Mouse (Mus musculus) neural tube, embryonic 15.5 days (tissue): ENCODE results near the gene Akr1b7. TPM values are rescaled to one million over a fixed set of nuclear protein-coding genes. Genes with fewer than 3 reads are reported as not detected.
"Not testable (repeated sequence)": the region's sequence is repeated elsewhere in the genome, so short reads cannot be mapped to it uniquely, and the experiment has no call there.

Source experiments
- ATAC-seq: fragments of 200-750 bp; cut with Nextera tagmentation; 2 replicates; pipeline ENCODE4 v1.8.0; 2017; ENCODE audit warnings: mild to moderate bottlenecking, moderate TSS enrichment, moderate library complexity; ENCODE audit not compliant: low FRiP score
- H3K27ac ChIP-seq: fragments of 300-500 bp; sonication (generic); replicated peaks from 2 replicates; pipeline ENCODE4 v1.5.1; 2015; ENCODE audit warnings: mild to moderate bottlenecking, inconsistent platforms
- H3K27me3 ChIP-seq: fragments of 300-500 bp; sonication (generic); replicated peaks from 2 replicates; pipeline ENCODE4 v1.6.1; 2015; ENCODE audit warnings: inconsistent platforms
- H3K36me3 ChIP-seq: fragments of 300-500 bp; sonication (generic); 2 replicates; pipeline ENCODE4 v1.6.1; 2015; ENCODE audit warnings: inconsistent platforms
- H3K4me1 ChIP-seq: fragments of 300-500 bp; sonication (generic); 2 replicates; pipeline ENCODE4 v1.6.1; 2015; ENCODE audit warnings: inconsistent platforms
- H3K4me2 ChIP-seq: fragments of 300-500 bp; sonication (generic); 2 replicates; pipeline ENCODE4 v1.6.1; 2015; ENCODE audit warnings: inconsistent platforms, mild to moderate bottlenecking, moderate library complexity
- H3K4me3 ChIP-seq: fragments of 300-500 bp; sonication (generic); replicated peaks from 2 replicates; pipeline ENCODE4 v1.5.1; 2015; ENCODE audit warnings: mild to moderate bottlenecking, inconsistent platforms
- H3K9ac ChIP-seq: fragments of 300-500 bp; sonication (generic); replicated peaks from 2 replicates; pipeline ENCODE4 v1.6.1; 2015; ENCODE audit warnings: mild to moderate bottlenecking, inconsistent platforms
- H3K9me3 ChIP-seq: fragments of 300-500 bp; sonication (generic); replicated peaks from 2 replicates; pipeline ENCODE4 v1.6.1; 2016; ENCODE audit warnings: inconsistent platforms
- WGBS: fragments of 180-500 bp; shearing (Covaris S2); methylation state at CpG from one replicate; pipeline ENCODE4 v1.1.7; 2015; ENCODE audit warnings: mixed read lengths; 5-methylcytosine and 5-hydroxymethylcytosine counted together
- polyA plus RNA-seq: library from polyadenylated mRNA; unstranded; fragments of >200 nt; fragmentation: Nextera tagmentation; extraction: Ambion mirVana; gene quantifications from 2 replicates; pipeline ENCODE4 v1.2.1, GENCODE M21; 2015

Gene Akr1b7
- polyA plus RNA-seq, 1 experiment from 2014 or later = 0.35 TPM

GRCm38 (mm10) chr6:34395897-34396296, 16.2 kb upstream of the Akr1b7 start:
- H3K4me1 ChIP-seq = no peaks in the 10 kb centered on the region
- H3K4me2 ChIP-seq = no peak overlapping the region
- H3K36me3 ChIP-seq = no peaks in the 10 kb centered on the region
- no peak overlapping the region for H3K9ac ChIP-seq
- no peaks in the 10 kb centered on the region for H3K27me3 ChIP-seq
- H3K4me3 ChIP-seq = no peak overlapping the region
- no peaks in the 10 kb centered on the region for H3K9me3 ChIP-seq
- 82% methylated on average over 5 of the region's 5 CpGs for WGBS
- no peak overlapping the region for H3K27ac ChIP-seq
- ATAC-seq = no peak

GRCm38 (mm10) chr6:34398431-34398830, 13.7 kb upstream of the Akr1b7 start:
- H3K27ac ChIP-seq = no peak overlapping the region
- H3K4me3 ChIP-seq = no peak overlapping the region
- H3K27me3 ChIP-seq = no peaks in the 10 kb centered on the region
- WGBS = 91% methylated on average over 6 of the region's 6 CpGs
- no peak overlapping the region for H3K9ac ChIP-seq
- no peak overlapping the region for H3K4me2 ChIP-seq
- H3K9me3 ChIP-seq = no peaks in the 10 kb centered on the region
- no peak for ATAC-seq
- H3K4me1 ChIP-seq = no peaks in the 10 kb centered on the region
- no peaks in the 10 kb centered on the region for H3K36me3 ChIP-seq

GRCm38 (mm10) chr6:34399606-34400220, 12.4 kb upstream of the Akr1b7 start:
- no peak for ATAC-seq
- WGBS = 90% methylated on average over 13 of the region's 13 CpGs
- no peaks in the 10 kb centered on the region for H3K9me3 ChIP-seq

GRCm38 (mm10) chr6:34400696-34401095, 11.4 kb upstream of the Akr1b7 start:
- Histone ChIP-seq H3K4me1 (no peaks in the 10 kb centered on the region), H3K9ac (no peak overlapping the region), H3K27me3 (no peaks in the 10 kb centered on the region), H3K4me3 (no peak overlapping the region), H3K27ac (no peak overlapping the region), H3K9me3 (no peaks in the 10 kb centered on the region), H3K4me2 (no peak overlapping the region), H3K36me3 (no peaks in the 10 kb centered on the region)
- 85% methylated on average over 2 of the region's 2 CpGs for WGBS
- ATAC-seq = no peak

More at GRCm38 (mm10) chr6:34399606-34400220, 12.4 kb upstream of the Akr1b7 start:
- H3K4me1 ChIP-seq = no peaks in the 10 kb centered on the region
- no peaks in the 10 kb centered on the region for H3K27me3 ChIP-seq
- H3K4me3 ChIP-seq = no peak overlapping the region
- no peak overlapping the region for H3K9ac ChIP-seq
- no peak overlapping the region for H3K27ac ChIP-seq
- H3K36me3 ChIP-seq = no peaks in the 10 kb centered on the region
- H3K4me2 ChIP-seq = no peak overlapping the region

GRCm38 (mm10) chr6:34406746-34407145, 5.4 kb upstream of the Akr1b7 start:
- Histone ChIP-seq H3K4me2 (no peak overlapping the region), H3K4me3 (no peak overlapping the region), H3K36me3 (no peaks in the 10 kb centered on the region), H3K27me3 (no peaks in the 10 kb centered on the region), H3K9me3 (no peaks in the 10 kb centered on the region), H3K4me1 (no peaks in the 10 kb centered on the region), H3K9ac (no peak overlapping the region), H3K27ac (no peak overlapping the region)
- no peak for ATAC-seq
- 92% methylated on average over 4 of the region's 4 CpGs for WGBS

GRCm38 (mm10) chr6:34407403-34407802, 4.7 kb upstream of the Akr1b7 start:
- H3K4me2 ChIP-seq = no peak overlapping the region
- H3K36me3 ChIP-seq = no peaks in the 10 kb centered on the region
- no peaks in the 10 kb centered on the region for H3K4me1 ChIP-seq
- no peak overlapping the region for H3K27ac ChIP-seq
- 71% methylated on average over 10 of the region's 10 CpGs for WGBS
- no peak overlapping the region for H3K4me3 ChIP-seq
- H3K9me3 ChIP-seq = no peaks in the 10 kb centered on the region
- no peak overlapping the region for H3K9ac ChIP-seq
- H3K27me3 ChIP-seq = no peaks in the 10 kb centered on the region
- ATAC-seq = no peak

GRCm38 (mm10) chr6:34412688-34413087, 554 bp downstream of the Akr1b7 start:
- no peak overlapping the region for H3K4me3 ChIP-seq
- no peaks in the 10 kb centered on the region for H3K27me3 ChIP-seq
- no peak for ATAC-seq
- H3K9me3 ChIP-seq = no peaks in the 10 kb centered on the region
- H3K36me3 ChIP-seq = no peaks in the 10 kb centered on the region
- H3K4me2 ChIP-seq = no peak overlapping the region
- no peaks in the 10 kb centered on the region for H3K4me1 ChIP-seq
- H3K27ac ChIP-seq = no peak overlapping the region
- no peak overlapping the region for H3K9ac ChIP-seq
- WGBS = 72% methylated on average over 1 of the region's 1 CpGs

GRCm38 (mm10) chr6:34413386-34413785, 1.3 kb downstream of the Akr1b7 start:
- H3K27ac ChIP-seq, H3K4me3 ChIP-seq, H3K4me1 ChIP-seq, H3K4me2 ChIP-seq, H3K9me3 ChIP-seq, ATAC-seq, H3K36me3 ChIP-seq, H3K9ac ChIP-seq, H3K27me3 ChIP-seq: not testable (repeated sequence)
- 77% methylated on average over 1 of the region's 1 CpGs for WGBS

- no peaks in the 10 kb centered on the region for H3K4me1 ChIP-seq
- no peaks in the 10 kb centered on the region for H3K27me3 ChIP-seq
- ATAC-seq = no peak
- H3K9ac ChIP-seq = no peak overlapping the region
- no peak overlapping the region for H3K27ac ChIP-seq
- no peaks in the 10 kb centered on the region for H3K9me3 ChIP-seq
- no peaks in the 10 kb centered on the region for H3K36me3 ChIP-seq
- no peak overlapping the region for H3K4me2 ChIP-seq
- WGBS = 97% methylated on average over 2 of the region's 2 CpGs
- H3K4me3 ChIP-seq = no peak overlapping the region
Observed at GRCm38 (mm10) chr6:34416521-34416920, 4.4 kb downstream of the Akr1b7 start.

GRCm38 (mm10) chr6:34419071-34419470, 6.9 kb downstream of the Akr1b7 start:
- ATAC-seq = no peak
- no peak overlapping the region for H3K4me2 ChIP-seq
- no peaks in the 10 kb centered on the region for H3K9me3 ChIP-seq
- H3K27ac ChIP-seq = no peak overlapping the region
- H3K4me1 ChIP-seq = no peaks in the 10 kb centered on the region
- no peaks in the 10 kb centered on the region for H3K36me3 ChIP-seq
- H3K27me3 ChIP-seq = no peaks in the 10 kb centered on the region
- no peak overlapping the region for H3K9ac ChIP-seq
- H3K4me3 ChIP-seq = no peak overlapping the region

GRCm38 (mm10) chr6:34439006-34439405, 26.9 kb downstream of the Akr1b7 start:
- no peak overlapping the region for H3K9ac ChIP-seq
- no peaks in the 10 kb centered on the region for H3K9me3 ChIP-seq
- WGBS = 73% methylated on average over 2 of the region's 2 CpGs

GRCm38 (mm10) chr6:34441556-34442257, 29.6 kb downstream of the Akr1b7 start:
- no peak overlapping the region for H3K4me2 ChIP-seq
- H3K27me3 ChIP-seq = no peaks in the 10 kb centered on the region
- H3K27ac ChIP-seq = no peak overlapping the region
- H3K9me3 ChIP-seq = no peaks in the 10 kb centered on the region
- H3K36me3 ChIP-seq = no peaks in the 10 kb centered on the region
- ATAC-seq = no peak
- no peaks in the 10 kb centered on the region for H3K4me1 ChIP-seq
- WGBS = 70% methylated on average over 9 of the region's 9 CpGs
- no peak overlapping the region for H3K4me3 ChIP-seq
- H3K9ac ChIP-seq = no peak overlapping the region

More at GRCm38 (mm10) chr6:34439006-34439405, 26.9 kb downstream of the Akr1b7 start:
- no peaks in the 10 kb centered on the region for H3K36me3 ChIP-seq
- no peaks in the 10 kb centered on the region for H3K27me3 ChIP-seq
- ATAC-seq = no peak
- H3K27ac ChIP-seq = no peak overlapping the region
- H3K4me2 ChIP-seq = no peak overlapping the region
- no peak overlapping the region for H3K4me3 ChIP-seq
- H3K4me1 ChIP-seq = no peaks in the 10 kb centered on the region
